Mouse (Mus musculus): ENCODE measurements at regions not wholly inside any gene's neighbourhood (a gene's known extent, or its start where the extent isn't known, plus 50 kb on each side); places are given as distances from the start of the nearest gene placed in this dataset.

- peak; percentile 79 to 82 for DNase-seq
- intact Hi-C loops (cut with DNase I) = loop anchor here (1.0 to 2.0 kb wide), 3 partner anchors 105 to 372 kb away; no protein-coding TSS in a partner anchor
These were observed 417.9 kb upstream of the Ubash3b start for GRCm38 (mm10) chr9:41579107-41580014.

DNA sequence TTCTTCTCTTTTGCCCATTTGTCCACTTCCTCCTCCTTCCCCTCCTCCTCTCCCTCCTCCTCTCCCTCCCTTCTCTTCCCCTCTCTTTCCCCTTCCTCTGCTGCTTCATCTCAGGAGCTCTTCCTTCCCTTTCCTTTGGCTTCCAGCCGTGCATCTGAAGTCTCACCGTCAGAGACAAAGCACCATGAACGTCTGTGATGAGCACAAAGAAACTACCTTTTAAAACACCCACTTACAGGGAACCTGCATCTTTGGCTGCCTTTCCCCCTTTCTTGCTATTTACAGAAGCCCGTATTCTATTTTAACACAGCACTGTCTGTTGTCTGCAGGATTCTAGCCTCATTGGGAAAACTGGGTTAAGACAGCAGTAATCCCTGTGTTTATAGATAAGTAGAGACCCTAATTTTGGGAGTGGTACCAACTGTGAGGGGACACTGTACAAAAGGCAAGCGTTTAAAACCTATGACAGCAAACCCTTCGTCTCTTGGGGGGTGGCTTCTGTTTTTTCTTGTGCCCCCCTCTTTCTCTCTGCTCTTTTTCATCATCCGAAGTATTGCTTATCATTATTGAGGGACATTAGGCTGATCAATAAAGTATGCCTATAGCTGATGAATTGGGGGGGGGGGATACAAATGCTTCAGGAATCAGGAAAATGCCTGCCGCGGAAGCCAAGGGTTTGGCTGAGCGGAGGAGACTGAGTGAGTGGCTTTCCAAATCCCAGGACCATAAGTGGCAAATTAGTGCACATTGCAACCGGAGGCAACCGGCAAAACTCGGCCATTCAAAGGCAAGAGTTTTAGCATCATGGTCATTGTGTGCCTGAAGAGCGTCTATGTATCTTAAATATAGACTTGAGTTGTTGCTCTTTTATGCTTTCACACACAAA lies 417.0 kb upstream of the Ubash3b start:
- no peak for DNase-seq
- intact Hi-C loops (cut with DNase I) = no loop called here

- intact Hi-C loops (cut with DNase I) = no loop called here
- DNase-seq = no peak
These were observed 416.3 kb upstream of the Ubash3b start for GRCm38 (mm10) chr9:41577760-41578159.

DNA sequence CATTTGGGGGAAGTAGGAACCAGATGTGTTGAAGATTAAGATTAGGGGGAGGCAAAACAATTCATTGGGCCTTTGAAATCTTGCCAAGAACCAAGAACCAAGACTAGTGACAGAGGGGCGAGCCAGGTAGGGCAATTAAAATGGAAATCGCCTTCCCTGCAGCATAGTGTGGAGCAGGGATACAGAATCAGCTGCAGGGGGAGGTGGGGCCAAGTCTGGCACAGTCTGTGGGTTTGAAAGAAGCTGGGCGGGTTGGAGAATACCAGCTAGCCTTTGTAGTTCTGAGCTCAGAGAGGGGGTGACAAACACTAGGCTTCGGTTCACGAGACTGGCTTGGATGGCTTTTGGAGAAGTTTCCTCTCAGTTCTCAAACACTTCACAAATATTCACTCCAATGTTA lies 414.3 kb upstream of the Ubash3b start:
- intact Hi-C loops (cut with DNase I) = no loop called here
- DNase-seq = no peak

GRCm38 (mm10) chr9:41570262-41570661 lies 408.8 kb upstream of the Ubash3b start:
- intact Hi-C loops (cut with DNase I) = no loop called here
- DNase-seq = no peak

- intact Hi-C loops (cut with DNase I) = no loop called here
- no peak for DNase-seq
These were observed 405.0 kb upstream of the Ubash3b start for GRCm38 (mm10) chr9:41566496-41566895.

DNA sequence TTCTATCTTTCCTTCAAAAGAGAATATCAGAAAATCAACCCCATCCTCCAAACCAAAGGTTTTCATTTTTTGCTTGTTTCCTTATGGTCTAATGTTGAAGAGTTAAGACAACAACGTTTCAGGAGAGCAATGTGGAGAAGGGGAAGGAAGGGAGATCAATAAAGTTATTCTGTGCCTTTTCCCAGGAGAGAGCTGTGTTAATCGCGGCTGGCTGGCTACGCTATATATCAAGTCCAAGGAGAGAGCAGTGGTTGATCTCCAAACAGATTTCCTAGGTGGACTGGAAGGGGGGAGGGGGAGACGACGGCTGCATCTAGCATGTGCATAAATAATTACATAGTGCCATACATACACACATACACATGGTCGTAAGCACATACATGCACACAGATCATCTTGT lies 404.3 kb upstream of the Ubash3b start:
- intact Hi-C loops (cut with DNase I) = no loop called here
- DNase-seq = no peak

DNA sequence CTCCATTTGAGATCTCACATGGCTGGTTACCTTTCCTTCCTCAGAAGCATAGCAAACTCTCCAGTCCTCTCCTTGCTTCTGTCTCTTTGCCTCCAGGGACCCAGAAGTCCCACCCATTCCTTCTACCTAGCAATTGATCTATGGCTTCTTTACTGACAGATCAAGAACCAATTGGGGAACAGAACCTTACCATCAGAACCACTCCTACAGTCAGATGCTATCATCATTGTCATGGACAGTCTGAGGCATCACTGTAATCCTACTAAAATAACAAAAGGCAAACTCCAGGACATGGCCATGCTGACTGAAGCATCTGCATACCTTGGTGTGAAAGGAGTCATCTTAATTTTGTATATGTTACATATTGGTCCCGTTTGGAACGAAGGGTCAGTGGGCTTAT lies 401.9 kb upstream of the Ubash3b start:
- DNase-seq = no peak
- intact Hi-C loops (cut with DNase I) = no loop called here

- intact Hi-C loops (cut with DNase I) = no loop called here
- DNase-seq = no peak
These were observed 397.0 kb upstream of the Ubash3b start for GRCm38 (mm10) chr9:41558456-41558855.

GRCm38 (mm10) chr9:41556888-41557287 lies 395.4 kb upstream of the Ubash3b start:
- intact Hi-C loops (cut with DNase I) = no loop called here
- DNase-seq = no peak

GRCm38 (mm10) chr9:41545776-41546175 lies 384.3 kb upstream of the Ubash3b start:
- intact Hi-C loops (cut with DNase I) = no loop called here
- peak; percentile 35 to 57 for DNase-seq

DNA sequence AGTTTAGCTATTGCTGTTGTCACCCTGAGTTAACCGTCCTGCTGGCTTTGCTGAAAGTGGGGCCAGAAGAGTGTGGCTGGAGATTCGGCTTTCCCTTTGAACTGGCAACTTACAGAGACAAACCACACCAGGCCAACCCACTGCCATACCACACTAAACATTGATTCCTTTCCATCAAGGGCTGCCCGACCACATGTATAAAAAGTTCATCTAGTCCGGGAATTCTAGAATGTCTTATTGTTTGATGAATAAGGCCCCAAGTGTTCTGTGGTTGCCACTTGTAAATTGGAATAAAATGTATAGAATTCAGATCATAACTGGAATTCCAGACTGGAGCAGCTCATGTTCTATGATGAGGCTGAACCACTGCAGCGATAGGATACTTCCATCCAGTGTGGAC lies 381.0 kb upstream of the Ubash3b start:
- intact Hi-C loops (cut with DNase I) = no loop called here
- DNase-seq = no peak

- no peak for DNase-seq
- intact Hi-C loops (cut with DNase I) = no loop called here
These were observed 379.8 kb upstream of the Ubash3b start for GRCm38 (mm10) chr9:41541327-41541726.

DNA sequence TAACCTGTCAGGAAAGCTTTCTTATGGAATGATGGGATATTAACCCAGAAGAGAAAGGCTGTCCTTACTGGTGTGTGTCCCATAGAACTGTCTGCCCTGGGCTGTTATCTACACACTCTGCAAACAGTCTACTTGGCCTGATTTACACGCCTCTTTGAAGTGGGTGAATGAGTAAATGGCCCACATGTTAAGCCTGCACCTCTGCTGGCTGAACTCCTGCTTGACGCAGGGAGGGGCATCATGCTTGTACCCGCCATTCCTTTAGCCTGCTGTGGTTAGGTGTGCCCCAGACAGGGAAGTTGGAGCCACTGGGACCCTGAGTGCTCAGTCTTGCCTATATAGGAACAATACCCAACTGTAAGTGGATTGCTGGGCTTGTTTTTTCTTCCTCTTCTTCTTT lies 371.3 kb upstream of the Ubash3b start:
- DNase-seq = no peak
- intact Hi-C loops (cut with DNase I) = no loop called here

DNA sequence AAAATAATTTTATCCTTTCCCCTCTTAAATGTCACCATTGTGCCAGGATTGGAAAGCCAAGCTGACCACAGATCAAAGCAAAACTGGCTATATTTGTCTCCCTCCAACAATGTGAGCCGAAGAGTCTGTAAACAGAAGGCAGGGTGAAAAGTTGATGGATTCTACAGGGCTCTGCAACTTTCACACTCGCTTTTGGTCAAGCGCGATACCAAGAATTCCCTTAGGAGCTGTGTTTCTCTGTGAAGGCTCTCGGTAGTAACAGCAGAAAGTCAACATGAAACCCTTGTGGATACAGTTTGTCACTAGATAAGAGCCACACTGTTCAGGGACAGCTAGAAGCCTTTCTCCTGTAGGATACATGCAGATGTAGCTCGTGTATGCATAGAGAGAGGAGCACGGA lies 370.8 kb upstream of the Ubash3b start:
- DNase-seq = peak; percentile 23 to 26
- intact Hi-C loops (cut with DNase I) = no loop called here

GRCm38 (mm10) chr9:41531596-41531995 lies 370.1 kb upstream of the Ubash3b start:
- DNase-seq = peak; percentile 29 to 31
- intact Hi-C loops (cut with DNase I) = no loop called here

DNA sequence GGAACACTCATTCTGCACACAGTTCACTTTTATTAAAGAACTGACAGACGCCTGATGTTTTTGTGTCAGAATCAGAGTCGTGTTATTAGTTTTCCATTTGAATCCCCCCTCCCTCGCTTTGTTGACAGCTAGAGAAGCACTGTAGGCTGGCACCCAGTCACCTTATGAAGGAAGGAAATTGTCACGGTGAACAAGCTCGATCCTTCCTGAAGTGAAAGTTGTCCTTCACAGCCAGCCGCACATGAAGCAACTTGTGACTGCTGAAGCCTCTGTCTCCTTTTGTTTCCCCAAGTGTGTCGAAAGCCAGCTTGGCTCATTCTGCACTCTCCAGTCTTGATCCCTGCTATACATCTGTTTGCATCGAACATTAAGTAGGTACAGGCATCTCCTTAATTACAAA lies 364.6 kb upstream of the Ubash3b start:
- DNase-seq = peak in 1 of 2 experiments; percentile 20
- intact Hi-C loops (cut with DNase I) = loop anchor here (5.0 kb wide), 1 partner anchor 49 kb away; no protein-coding TSS in a partner anchor

DNA sequence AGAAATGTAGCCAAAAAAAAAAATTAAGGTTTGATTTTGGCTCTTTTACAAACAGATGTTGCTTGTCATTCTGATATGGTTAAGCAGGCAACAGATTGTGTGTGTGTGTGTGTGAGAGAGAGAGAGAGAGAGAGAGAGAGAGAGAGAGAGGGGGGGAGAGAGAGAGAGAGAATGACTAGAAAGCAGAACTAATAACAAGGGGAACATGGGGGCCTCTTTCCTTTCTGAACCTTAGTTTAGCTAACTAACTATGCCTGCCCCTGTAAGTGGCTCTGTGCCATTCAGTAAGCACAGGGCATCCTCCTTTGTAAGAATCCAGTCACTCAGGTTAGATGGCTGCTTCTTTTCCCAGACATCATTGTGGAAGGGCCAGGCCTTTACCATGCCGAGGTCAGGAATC lies 364.0 kb upstream of the Ubash3b start:
- intact Hi-C loops (cut with DNase I) = loop anchor here (5.0 kb wide), 1 partner anchor 48 kb away; no protein-coding TSS in a partner anchor
- DNase-seq = peak in 1 of 2 experiments; percentile 20

DNA sequence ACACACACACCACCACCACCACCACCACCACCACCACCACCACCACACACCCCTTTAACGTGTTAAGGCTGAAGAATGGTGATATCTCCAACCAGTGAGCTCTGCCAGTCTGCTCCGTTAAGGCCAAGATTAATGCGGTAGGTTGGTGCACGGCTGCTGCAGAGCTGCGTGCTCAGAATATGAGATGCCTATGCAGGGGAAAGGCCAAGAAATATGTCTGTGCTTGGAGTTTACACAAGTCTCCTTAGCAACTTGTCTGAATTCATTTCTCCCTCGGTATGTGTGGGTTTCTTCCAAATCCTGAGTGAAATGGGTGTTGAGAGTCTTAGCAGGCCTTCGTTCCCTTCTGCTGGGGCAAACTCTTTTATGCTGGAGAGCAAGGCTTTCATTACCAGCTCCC lies 363.1 kb upstream of the Ubash3b start:
- intact Hi-C loops (cut with DNase I) = no loop called here
- DNase-seq = peak in 1 of 2 experiments; percentile 18

- no peak for DNase-seq
- intact Hi-C loops (cut with DNase I) = no loop called here
These were observed 362.5 kb upstream of the Ubash3b start for GRCm38 (mm10) chr9:41523969-41524368.

DNA sequence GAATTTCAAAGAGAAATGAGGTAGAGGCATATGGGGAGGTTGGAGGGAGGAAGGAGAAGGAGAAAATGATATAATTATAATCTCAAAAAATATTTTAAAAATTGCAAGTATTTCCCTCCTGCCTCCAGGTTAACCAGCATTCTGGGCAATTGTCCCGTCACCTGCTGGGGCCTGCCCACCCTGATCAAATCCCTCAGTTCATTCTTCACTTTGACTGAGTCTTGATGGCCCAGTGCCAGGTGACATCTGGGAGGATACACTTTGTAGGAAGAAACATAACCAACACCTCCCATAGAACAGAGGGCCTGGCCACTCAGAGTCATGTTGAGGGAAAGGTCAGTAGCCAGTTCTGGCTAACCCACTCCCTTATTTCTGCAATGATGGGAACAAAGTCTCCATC lies 360.8 kb upstream of the Ubash3b start:
- DNase-seq = no peak
- intact Hi-C loops (cut with DNase I) = no loop called here

Data from heart, postnatal 10 days (tissue).